Mouse (Mus musculus) CH12.LX (cell line): Measurements from ENCODE around the gene Eif4h. TPM values are rescaled to one million over a fixed set of nuclear protein-coding genes. Genes with fewer than 3 reads are reported as not detected.

ENCODE experiments used
- DNase-seq: peaks from one replicate; pipeline ENCODE4 v3.0.0-alpha.2; 2013; ENCODE audit errors: extremely low read depth
- H3K27ac ChIP-seq: 2 replicates; pipeline ENCODE4 v1.5.1; 2012; ENCODE audit warnings: low read depth, mild to moderate bottlenecking, control low read depth, moderate library complexity; ENCODE audit not compliant: insufficient read depth
- H3K27me3 ChIP-seq: replicated peaks from 2 replicates; pipeline ENCODE3; 2012; ENCODE audit warnings: inconsistent platforms
- H3K36me3 ChIP-seq, 2 experiments: replicated peaks in 1 of 2; 2 replicates each; pipeline versions ENCODE3 to v1.6.1; 2012; ENCODE audit warnings: inconsistent platforms in 1 of 2, low read length in 1 of 2, mild to moderate bottlenecking in 1 of 2, mixed read lengths in 1 of 2, moderate library complexity in 1 of 2; ENCODE audit not compliant: control insufficient read depth in 1 of 2, insufficient read depth in 1 of 2
- H3K4me1 ChIP-seq, 2 experiments: 2 replicates each; pipeline ENCODE4 v1.6.1; 2012; ENCODE audit warnings: inconsistent platforms in 1 of 2, moderate library complexity in 1 of 2; ENCODE audit not compliant: insufficient read depth in 2 of 2, control insufficient read depth in 1 of 2
- H3K4me2 ChIP-seq: 2 replicates; pipeline ENCODE4 v1.6.1; 2012; ENCODE audit warnings: low read depth, mild to moderate bottlenecking, control low read depth; ENCODE audit not compliant: poor library complexity, insufficient read depth, severe bottlenecking
- H3K4me3 ChIP-seq, 3 experiments: fragments of 150-350 bp in 1 of 3; sonication (generic) in 1 of 3; replicated peaks in 1 of 3; 2 replicates each; pipeline versions ENCODE3 to v1.5.1; 2011 to 2012; ENCODE audit warnings: low read depth in 2 of 3, low read length in 2 of 3, mild to moderate bottlenecking in 2 of 3, moderate library complexity in 2 of 3, control low read depth in 1 of 3, improper control_type of control experiment in 1 of 3, inconsistent platforms in 1 of 3, mixed read lengths in 1 of 3; ENCODE audit not compliant: poor library complexity in 1 of 3
- H3K79me2 ChIP-seq: replicated peaks from 2 replicates; pipeline ENCODE4 v1.6.1; 2012; ENCODE audit warnings: mild to moderate bottlenecking, moderate library complexity; ENCODE audit not compliant: control insufficient read depth, poor library complexity, insufficient read depth, severe bottlenecking; ENCODE audit errors: extremely low read depth
- H3K9ac ChIP-seq: 2 replicates; pipeline ENCODE4 v1.6.1; 2012; ENCODE audit warnings: low read depth, mild to moderate bottlenecking, control low read depth, moderate library complexity; ENCODE audit not compliant: insufficient read depth
- H3K9me3 ChIP-seq: replicated peaks from 2 replicates; pipeline ENCODE3; 2012; ENCODE audit warnings: low read length, inconsistent platforms, mixed read lengths
- CHD2 ChIP-seq: IDR thresholded peaks from 2 replicates; pipeline ENCODE4 v1.6.1; 2011; ENCODE audit warnings: low read length, improper control_type of control experiment
- CTCF ChIP-seq, 2 experiments: IDR thresholded peaks in 1 of 2; conservative IDR thresholded peaks in 1 of 2; 2 replicates each; pipeline ENCODE4 v1.5.1; 2011 to 2012; ENCODE audit warnings: low read depth in 2 of 2, low read length in 2 of 2, improper control_type of control experiment in 1 of 2, inconsistent platforms in 1 of 2, mild to moderate bottlenecking in 1 of 2, moderate library complexity in 1 of 2
- E2F4 ChIP-seq: IDR thresholded peaks from 2 replicates; pipeline ENCODE4 v1.6.1; 2011; ENCODE audit warnings: low read depth, low read length, improper control_type of control experiment; ENCODE audit not compliant: insufficient replicate concordance
- ETS1 ChIP-seq: conservative IDR thresholded peaks from 2 replicates; pipeline ENCODE4 v1.6.1; 2012; ENCODE audit warnings: low read depth, mild to moderate bottlenecking, inconsistent platforms, low read length, improper control_type of control experiment, moderate library complexity
- GABPA ChIP-seq: IDR thresholded peaks from 2 replicates; pipeline ENCODE4 v1.6.1; 2012; ENCODE audit warnings: low read depth, low read length, improper control_type of control experiment, inconsistent platforms; ENCODE audit not compliant: insufficient replicate concordance
- HCFC1 ChIP-seq: IDR thresholded peaks from 2 replicates; pipeline ENCODE4 v1.6.1; 2012; ENCODE audit warnings: low read depth, mild to moderate bottlenecking, inconsistent platforms, low read length, improper control_type of control experiment
- IRF4 ChIP-seq: IDR thresholded peaks from 2 replicates; pipeline ENCODE4 v1.6.1; 2014; ENCODE audit warnings: low read depth, mild to moderate bottlenecking, inconsistent platforms, low read length, improper control_type of control experiment
- KAT2A ChIP-seq: IDR thresholded peaks from 2 replicates; pipeline ENCODE4 v1.6.1; 2012; ENCODE audit warnings: low read length, improper control_type of control experiment, inconsistent platforms; ENCODE audit not compliant: insufficient replicate concordance
- MEF2A ChIP-seq: IDR thresholded peaks from 2 replicates; pipeline ENCODE4 v1.6.1; 2014; ENCODE audit warnings: low read depth, mild to moderate bottlenecking, inconsistent platforms, low read length, improper control_type of control experiment, borderline replicate concordance
- MXI1 ChIP-seq: IDR thresholded peaks from 2 replicates; pipeline ENCODE4 v1.6.1; 2011; ENCODE audit warnings: mild to moderate bottlenecking, low read depth, low read length, improper control_type of control experiment
- NRF1 ChIP-seq: IDR thresholded peaks from 2 replicates; pipeline ENCODE4 v1.6.1; 2014; ENCODE audit warnings: low read depth, mild to moderate bottlenecking, inconsistent platforms, low read length, improper control_type of control experiment, moderate library complexity
- PAX5 ChIP-seq: IDR thresholded peaks from 2 replicates; pipeline ENCODE4 v1.6.1; 2012; ENCODE audit warnings: low read length, inconsistent platforms, mixed read lengths
- POLR2A ChIP-seq: IDR thresholded peaks from 2 replicates; pipeline ENCODE4 v1.6.1; 2011; ENCODE audit warnings: low read depth, mild to moderate bottlenecking, improper control_type of control experiment, low read length
- POLR2AphosphoS2 ChIP-seq: IDR thresholded peaks from 2 replicates; pipeline ENCODE4 v1.6.1; 2011; ENCODE audit warnings: low read depth, low read length, improper control_type of control experiment
- RAD21 ChIP-seq: IDR thresholded peaks from 2 replicates; pipeline ENCODE4 v1.6.1; 2011; ENCODE audit warnings: low read depth, mild to moderate bottlenecking, low read length, improper control_type of control experiment, moderate library complexity
- RCOR1 ChIP-seq: conservative IDR thresholded peaks from 2 replicates; pipeline ENCODE4 v1.6.1; 2012; ENCODE audit warnings: low read depth, mild to moderate bottlenecking, inconsistent platforms, low read length, improper control_type of control experiment
- SIN3A ChIP-seq: IDR thresholded peaks from 2 replicates; pipeline ENCODE4 v1.6.1; 2012; ENCODE audit warnings: low read length, improper control_type of control experiment, inconsistent platforms
- SMC3 ChIP-seq: IDR thresholded peaks from 2 replicates; pipeline ENCODE4 v1.6.1; 2011; ENCODE audit warnings: low read depth, low read length, improper control_type of control experiment
- TBP ChIP-seq: conservative IDR thresholded peaks from 2 replicates; pipeline ENCODE4 v1.6.1; 2011; ENCODE audit warnings: low read depth, low read length, improper control_type of control experiment
- TCF12 ChIP-seq: IDR thresholded peaks from 2 replicates; pipeline ENCODE4 v1.6.1; 2014; ENCODE audit warnings: low read depth, mild to moderate bottlenecking, inconsistent platforms, low read length, improper control_type of control experiment
- USF1 ChIP-seq: IDR thresholded peaks from 2 replicates; pipeline ENCODE4 v1.6.1; 2014; ENCODE audit warnings: low read depth, mild to moderate bottlenecking, inconsistent platforms, low read length, improper control_type of control experiment
- USF2 ChIP-seq: conservative IDR thresholded peaks from 2 replicates; pipeline ENCODE4 v1.6.1; 2011; ENCODE audit warnings: low read depth, low read length, improper control_type of control experiment
- ZC3H11A ChIP-seq: IDR thresholded peaks from 2 replicates; pipeline ENCODE4 v1.6.1; 2012; ENCODE audit warnings: low read depth, mild to moderate bottlenecking, inconsistent platforms, low read length, improper control_type of control experiment
- ZKSCAN1 ChIP-seq: IDR thresholded peaks from 2 replicates; pipeline ENCODE4 v1.6.1; 2012; ENCODE audit warnings: low read depth, inconsistent platforms, low read length, improper control_type of control experiment, borderline replicate concordance
- dilution Hi-C: fragments of 300-500 bp; cut with MboI; formaldehyde crosslinking; loops from 2 replicates; pipeline ENCODE4 v1.14.3; 2020; ENCODE audit warnings: low sequenced_read_pairs; ENCODE audit not compliant: extremely low pct_unique_long_range_greater_than_20kb, extremely low pct_ligation_motif_present
- in situ Hi-C: fragments of 300-500 bp; cut with MboI; formaldehyde crosslinking; loops from 3 replicates; pipeline ENCODE4 v1.14.3; 2019; ENCODE audit warnings: low sequenced_read_pairs, low pct_ligation_motif_present, low pct_unique_long_range_greater_than_20kb, mixed read lengths
- polyA plus RNA-seq: library from polyadenylated mRNA; unstranded; fragments of >175 nt; gene quantifications from 2 replicates; pipeline ENCODE4 v1.2.1, GENCODE M21; 2012; ENCODE audit warnings: low read depth; ENCODE audit not compliant: insufficient read length
- total RNA-seq, 2 experiments: library from RNA; depleted of rRNA; stranded (reverse); fragments of 300-350 nt in 1 of 2; fragments of >200 nt in 1 of 2; gene quantifications; 2 replicates each; pipeline ENCODE4 v1.2.3; 2012 to 2014

The Eif4h gene
- total and polyA plus RNA-seq, 3 experiments = 391 to 470 (median 408) TPM

GRCm38 (mm10) chr5:134646461-134646860 lies 7.2 kb upstream of the Eif4h start:
- no peak for DNase-seq
- Histone ChIP-seq H3K4me1 (no peaks in the 10 kb centered on the region), H3K4me2 (no peak overlapping the region), H3K4me3 (no peak overlapping the region), H3K27me3 (peaks cover 1% of the 10 kb centered on the region), H3K9ac (no peak overlapping the region), H3K79me2 (no peaks in the 10 kb centered on the region), H3K36me3 (no peaks in the 10 kb centered on the region), H3K27ac (no peak overlapping the region), H3K9me3 (peaks cover 6% of the 10 kb centered on the region)
- in situ Hi-C loops (loop anchor here (5.0 kb wide), 1 partner anchor 41 kb away; the partner anchor contains the start of gene Limk1), dilution Hi-C loops (no loop called here)
- TF ChIP-seq NRF1 (no peak), PAX5 (no peak), SIN3A (no peak), HCFC1 (no peak), E2F4 (no peak), KAT2A (no peak), MXI1 (no peak), USF1 (no peak), TCF12 (no peak), CHD2 (no peak), POLR2AphosphoS2 (no peak), USF2 (no peak), CTCF (conservative IDR thresholded peaks at IDR 0.05 in 1 of 2, IDR thresholded peaks at IDR 0.05 in 1 of 2; ENCODE audit: low read depth in 2 of 2, low read length in 2 of 2) (no peak; a peak in 1 of 4 replicates), RAD21 (no peak), MEF2A (no peak), ETS1 (no peak), IRF4 (no peak), RCOR1 (no peak), SMC3 (no peak), TBP (no peak)

GRCm38 (mm10) chr5:134644643-134645118 lies 5.4 kb upstream of the Eif4h start:
- DNase-seq = no peak
- Histone ChIP-seq H3K36me3 (no peaks in the 10 kb centered on the region), H3K9ac (no peak overlapping the region), H3K4me3 (no peak overlapping the region), H3K4me2 (no peak overlapping the region), H3K4me1 (peaks cover 2% of the 10 kb centered on the region in 2 experiments; a peak in 2 of 4 replicates)
- TF ChIP-seq GABPA (no peak), ZC3H11A (no peak), POLR2A (no peak), MXI1 (no peak), ZKSCAN1 (no peak)
- TF ChIP-seq, all 38 proteins: peak for 0
- Histone ChIP-seq H3K9me3 (peaks cover 6% of the 10 kb centered on the region), H3K79me2 (no peaks in the 10 kb centered on the region), H3K27me3 (peaks cover 1% of the 10 kb centered on the region), H3K27ac (no peak overlapping the region)
- dilution Hi-C loops = no loop called here
- in situ Hi-C loops = loop anchor here (5.0 kb wide), 1 partner anchor 43 kb away; the partner anchor contains the start of gene Limk1
